Mouse (Mus musculus) ES-CJ7 (cell line): Measurements from ENCODE around the gene Arhgap32.
"Not testable (repeated sequence)": the region's sequence is repeated elsewhere in the genome, so short reads cannot be mapped to it uniquely, and the experiment has no call there.

Experiments
- DNase-seq: peaks from one replicate; pipeline ENCODE4 v3.0.0; 2011; ENCODE audit warnings: low read depth, low spot score

Gene Arhgap32

GRCm38 (mm10) chr9:32137697-32138426 lies 21.9 kb downstream of the Arhgap32 start:
- DNase-seq, result no peak

- no peak for DNase-seq
Measured at GRCm38 (mm10) chr9:32138616-32139015, 22.7 kb downstream of the Arhgap32 start.

GRCm38 (mm10) chr9:32139641-32140040 lies 23.7 kb downstream of the Arhgap32 start:
- no peak for DNase-seq

- no peak for DNase-seq
Measured at GRCm38 (mm10) chr9:32142834-32143233, 26.9 kb downstream of the Arhgap32 start.

GRCm38 (mm10) chr9:32143451-32143850 lies 27.5 kb downstream of the Arhgap32 start:
- DNase-seq, result no peak

- DNase-seq, result no peak
Measured at GRCm38 (mm10) chr9:32146257-32146996, 30.5 kb downstream of the Arhgap32 start.

- DNase-seq, result no peak
Measured at GRCm38 (mm10) chr9:32149241-32149640, 33.3 kb downstream of the Arhgap32 start.

GRCm38 (mm10) chr9:32149836-32150642 lies 34.1 kb downstream of the Arhgap32 start:
- DNase-seq, result no peak

GRCm38 (mm10) chr9:32154727-32155371 lies 38.9 kb downstream of the Arhgap32 start:
- no peak for DNase-seq

GRCm38 (mm10) chr9:32156706-32157105 lies 40.8 kb downstream of the Arhgap32 start:
- no peak for DNase-seq

- no peak for DNase-seq
Measured at GRCm38 (mm10) chr9:32157201-32157600, 41.3 kb downstream of the Arhgap32 start.

GRCm38 (mm10) chr9:32158837-32159543 lies 43.1 kb downstream of the Arhgap32 start:
- peak; percentile 82 for DNase-seq

GRCm38 (mm10) chr9:32159724-32160123 lies 43.8 kb downstream of the Arhgap32 start:
- no peak for DNase-seq

GRCm38 (mm10) chr9:32162792-32163191 lies 46.9 kb downstream of the Arhgap32 start:
- DNase-seq, result no peak

GRCm38 (mm10) chr9:32163820-32164219 lies 47.9 kb downstream of the Arhgap32 start:
- not testable (repeated sequence) for DNase-seq

GRCm38 (mm10) chr9:32168546-32169137 lies 52.7 kb downstream of the Arhgap32 start:
- no peak for DNase-seq

- DNase-seq, result no peak
Measured at GRCm38 (mm10) chr9:32170713-32171112, 54.8 kb downstream of the Arhgap32 start.

GRCm38 (mm10) chr9:32176612-32177011 lies 60.7 kb downstream of the Arhgap32 start:
- no peak for DNase-seq

- no peak for DNase-seq
Measured at GRCm38 (mm10) chr9:32181170-32181569, 65.2 kb downstream of the Arhgap32 start.

- peak; percentile 83 for DNase-seq
Measured at GRCm38 (mm10) chr9:32186489-32186888, 70.6 kb downstream of the Arhgap32 start.
